Mouse (Mus musculus) cerebellum, postnatal 4 days (tissue): ENCODE data around the gene Ints2.
A peak's percentile ranks its signal among the peaks of the same experiment; 100 is the strongest.
"Not testable (repeated sequence)": the region's sequence is repeated elsewhere in the genome, so short reads cannot be mapped to it uniquely, and the experiment has no call there.

Experiments used
- DNase-seq, 2 experiments: peaks; one replicate each; pipeline ENCODE4 v3.0.0; 2022; ENCODE audit warnings: low spot score in 2 of 2, mixed read lengths in 1 of 2

Ints2 gene

GRCm38 (mm10) chr11:86257460-86258076, at the start of gene Ints2:
Ints2 (minus strand) TSS chr11:86257575.
- DNase-seq, result peak; percentile 94 to 96

- not testable (repeated sequence) for DNase-seq
Observed at GRCm38 (mm10) chr11:86292201-86292600, 34.8 kb upstream of the Ints2 start.

- DNase-seq, result no peak
Observed at GRCm38 (mm10) chr11:86291714-86292113, 34.3 kb upstream of the Ints2 start.

GRCm38 (mm10) chr11:86285729-86286128, 28.4 kb upstream of the Ints2 start:
- DNase-seq, result no peak

- DNase-seq, result no peak
Observed at GRCm38 (mm10) chr11:86278442-86279102, 21.2 kb upstream of the Ints2 start.

GRCm38 (mm10) chr11:86257054-86257453, 321 bp downstream of the Ints2 start:
- DNase-seq, result peak; percentile 25 to 48

GRCm38 (mm10) chr11:86253342-86253741, 4.0 kb downstream of the Ints2 start:
- DNase-seq, result no peak

- DNase-seq, result no peak
Observed at GRCm38 (mm10) chr11:86232446-86232845, 24.9 kb downstream of the Ints2 start.

- no peak for DNase-seq
Observed at GRCm38 (mm10) chr11:86231781-86232350, 25.5 kb downstream of the Ints2 start.

GRCm38 (mm10) chr11:86226646-86227180, 30.7 kb downstream of the Ints2 start:
- no peak for DNase-seq

- no peak for DNase-seq
Observed at GRCm38 (mm10) chr11:86225761-86226160, 31.6 kb downstream of the Ints2 start.

- no peak for DNase-seq
Observed at GRCm38 (mm10) chr11:86211803-86212202, 45.6 kb downstream of the Ints2 start.

GRCm38 (mm10) chr11:86209123-86209522, 48.3 kb downstream of the Ints2 start:
- no peak for DNase-seq

- DNase-seq, result no peak
Observed at GRCm38 (mm10) chr11:86205876-86206275, 51.5 kb downstream of the Ints2 start.

- no peak for DNase-seq
Observed at GRCm38 (mm10) chr11:86205031-86205430, 52.3 kb downstream of the Ints2 start.

GRCm38 (mm10) chr11:86201901-86202675, 55.3 kb downstream of the Ints2 start:
- no peak for DNase-seq

- DNase-seq, result peak; percentile 87 to 91
Observed at GRCm38 (mm10) chr11:86201037-86201786, 56.2 kb downstream of the Ints2 start, which contains the start of gene Brip1. Brip1 (minus strand) TSS chr11:86201193.

- DNase-seq, result no peak
Observed at GRCm38 (mm10) chr11:86200460-86201021, 56.8 kb downstream of the Ints2 start.

GRCm38 (mm10) chr11:86199733-86200132, 57.6 kb downstream of the Ints2 start:
- no peak for DNase-seq

GRCm38 (mm10) chr11:86185224-86185623, 72.2 kb downstream of the Ints2 start:
- DNase-seq, result not testable (repeated sequence)

GRCm38 (mm10) chr11:86175833-86176232, 81.5 kb downstream of the Ints2 start:
- DNase-seq, result no peak
